Mouse (Mus musculus) hindbrain, embryonic 14.5 days (tissue): Measurements from ENCODE around the gene Tgoln1. TPM values are rescaled to one million over a fixed set of nuclear protein-coding genes. Genes with fewer than 3 reads are reported as not detected.

ENCODE experiments used
- ATAC-seq: fragments of 200-750 bp; cut with Nextera tagmentation; 2 replicates; pipeline ENCODE4 v1.8.0; 2017; ENCODE audit warnings: moderate number of reproducible peaks, mild to moderate bottlenecking, moderate TSS enrichment, moderate library complexity; ENCODE audit not compliant: low FRiP score
- DNase-seq: peaks from one replicate; pipeline ENCODE4 v3.0.0-alpha.2; 2015; ENCODE audit warnings: low spot score
- H3K27ac ChIP-seq: fragments of 300-500 bp; sonication (generic); 2 replicates; pipeline ENCODE4 v1.5.1; 2014; ENCODE audit warnings: mild to moderate bottlenecking, moderate library complexity
- H3K27me3 ChIP-seq: fragments of 300-500 bp; sonication (generic); 2 replicates; pipeline ENCODE4 v1.6.1; 2014; ENCODE audit warnings: mild to moderate bottlenecking, low read length, mixed read lengths; ENCODE audit not compliant: control insufficient read depth, insufficient read depth
- H3K36me3 ChIP-seq: fragments of 300-500 bp; sonication (generic); replicated peaks from 2 replicates; pipeline ENCODE4 v1.6.1; 2014; ENCODE audit not compliant: control insufficient read depth, insufficient read depth
- H3K4me1 ChIP-seq: fragments of 300-500 bp; sonication (generic); replicated peaks from 2 replicates; pipeline ENCODE4 v1.6.1; 2014; ENCODE audit warnings: antibody characterized with exemption, low read length, mixed read lengths; ENCODE audit not compliant: control insufficient read depth, insufficient read depth
- H3K4me2 ChIP-seq: fragments of 300-500 bp; sonication (generic); replicated peaks from 2 replicates; pipeline ENCODE4 v1.6.1; 2014; ENCODE audit warnings: mild to moderate bottlenecking, moderate library complexity
- H3K4me3 ChIP-seq: fragments of 300-500 bp; sonication (generic); replicated peaks from 2 replicates; pipeline ENCODE4 v1.5.1; 2014; ENCODE audit warnings: mild to moderate bottlenecking, low read length
- H3K9ac ChIP-seq: fragments of 300-500 bp; sonication (generic); 2 replicates; pipeline ENCODE4 v1.6.1; 2014
- H3K9me3 ChIP-seq: fragments of 300-500 bp; sonication (generic); 2 replicates; pipeline ENCODE4 v1.6.1; 2016; ENCODE audit warnings: low read length; ENCODE audit not compliant: control insufficient read depth
- WGBS: fragments of 180-500 bp; shearing (Covaris S2); extraction: QIAGEN DNeasy Blood & Tissue Kit; methylation state at CpG from one replicate; pipeline ENCODE4 v1.1.7; 2014; 5-methylcytosine and 5-hydroxymethylcytosine counted together
- polyA plus RNA-seq: library from polyadenylated mRNA; unstranded; fragments of >200 nt; fragmentation: Nextera tagmentation; extraction: Ambion mirVana; gene quantifications from 2 replicates; pipeline ENCODE4 v1.2.1, GENCODE M21; 2014

The Tgoln1 gene
- polyA plus RNA-seq, 1 experiment from 2014 or later = 43.0 TPM

DNA sequence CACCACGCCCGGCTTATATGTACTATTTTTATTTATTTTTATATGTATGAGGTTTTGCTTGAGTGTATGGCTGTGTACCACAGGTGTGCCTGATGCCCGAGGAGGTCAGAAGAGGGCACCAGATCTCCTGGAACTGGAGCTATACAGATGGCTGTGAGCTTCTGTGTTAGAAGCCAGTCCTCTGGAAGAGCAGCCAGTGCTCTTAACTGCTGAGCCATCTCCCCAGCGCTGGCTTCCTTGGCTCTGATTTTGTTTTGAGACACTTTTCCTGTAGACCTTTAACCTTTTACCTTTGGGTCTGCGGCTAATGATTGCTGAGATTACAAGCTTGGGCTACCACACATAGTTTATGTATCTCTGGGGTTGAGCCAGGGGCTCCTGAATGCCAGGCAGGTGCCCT, 49.3 kb downstream of the Tgoln1 start:
- Histone ChIP-seq H3K9me3 (no peaks in the 10 kb centered on the region), H3K4me1 (peaks cover 3% of the 10 kb centered on the region; the same call in 1 of the 2 replicates), H3K9ac (no peak overlapping the region), H3K4me3 (no peak overlapping the region), H3K36me3 (peaks cover 7% of the 10 kb centered on the region), H3K27me3 (no peaks in the 10 kb centered on the region), H3K27ac (no peak overlapping the region), H3K4me2 (no peak overlapping the region)
- ATAC-seq = no peak
- DNase-seq = no peak
- 89% methylated on average over 5 of the region's 5 CpGs for WGBS

DNA sequence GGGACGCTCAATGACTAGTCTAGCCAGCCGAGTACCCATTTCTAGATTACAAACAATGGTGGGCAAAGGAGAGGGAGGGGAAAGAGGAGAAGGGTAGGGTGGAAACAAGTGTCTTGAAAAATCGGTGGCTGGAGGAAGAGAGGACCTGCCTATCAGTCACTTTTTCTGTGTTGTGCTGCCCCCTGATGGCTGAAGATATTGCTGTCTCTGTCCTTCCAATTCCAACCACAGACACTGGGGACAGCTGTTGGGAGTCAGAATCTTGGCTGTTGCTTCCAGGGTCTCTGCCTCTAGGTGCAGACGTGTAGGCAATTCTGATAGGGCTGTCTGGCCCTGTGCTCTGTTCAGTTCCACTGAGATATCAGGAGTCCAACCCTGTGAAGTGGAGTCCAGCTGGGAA, 50.8 kb downstream of the Tgoln1 start:
- Histone ChIP-seq H3K27me3 (no peaks in the 10 kb centered on the region), H3K27ac (no peak overlapping the region), H3K9me3 (no peaks in the 10 kb centered on the region), H3K4me3 (no peak overlapping the region), H3K4me1 (peaks cover 3% of the 10 kb centered on the region; the same call in 1 of the 2 replicates), H3K4me2 (0 out of 2 replicates have a peak overlapping the region, but pooled peaks have one; percentile 4), H3K9ac (peak overlapping the region; percentile 36), H3K36me3 (peaks cover 6% of the 10 kb centered on the region; the same call in 1 of the 2 replicates)
- ATAC-seq (peak; percentile 87), DNase-seq (peak; percentile 92)
- 3% methylated on average over 4 of the region's 4 CpGs for WGBS

DNA sequence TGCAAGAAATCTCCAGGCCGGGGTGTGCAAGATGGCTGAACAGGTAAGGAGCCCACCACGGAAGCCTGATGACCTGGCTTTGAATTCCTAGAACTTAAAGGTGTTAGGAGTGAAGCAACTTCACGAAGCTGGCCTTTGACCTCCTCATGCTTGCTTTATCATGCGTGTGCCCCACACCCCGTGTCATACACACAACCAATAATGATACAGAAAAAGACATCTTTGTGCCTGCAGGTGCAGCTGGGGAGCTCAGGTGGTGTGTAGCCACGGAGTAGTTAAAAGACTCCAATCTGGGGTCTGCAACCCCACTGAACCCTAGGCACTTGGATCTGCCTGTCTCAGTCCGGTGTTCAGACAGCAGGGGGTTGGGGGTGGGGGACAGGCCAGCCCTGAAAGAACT, 51.3 kb downstream of the Tgoln1 start:
- no peak overlapping the region for H3K4me3 ChIP-seq
- peaks cover 6% of the 10 kb centered on the region; the same call in 1 of the 2 replicates for H3K36me3 ChIP-seq
- WGBS = 74% methylated on average over 7 of the region's 7 CpGs
- ATAC-seq (0 out of 2 replicates have a peak, but pooled peaks have one; percentile 3), DNase-seq (no peak)
- no peaks in the 10 kb centered on the region for H3K9me3 ChIP-seq
- H3K9ac ChIP-seq = peak overlapping the region; percentile 36
- peaks cover 3% of the 10 kb centered on the region; the same call in 1 of the 2 replicates for H3K4me1 ChIP-seq
- H3K4me2 ChIP-seq = 0 out of 2 replicates have a peak overlapping the region, but pooled peaks have one; percentile 4
- H3K27me3 ChIP-seq = no peaks in the 10 kb centered on the region
- H3K27ac ChIP-seq = 0 out of 2 replicates have a peak overlapping the region, but pooled peaks have one; percentile 26

DNA sequence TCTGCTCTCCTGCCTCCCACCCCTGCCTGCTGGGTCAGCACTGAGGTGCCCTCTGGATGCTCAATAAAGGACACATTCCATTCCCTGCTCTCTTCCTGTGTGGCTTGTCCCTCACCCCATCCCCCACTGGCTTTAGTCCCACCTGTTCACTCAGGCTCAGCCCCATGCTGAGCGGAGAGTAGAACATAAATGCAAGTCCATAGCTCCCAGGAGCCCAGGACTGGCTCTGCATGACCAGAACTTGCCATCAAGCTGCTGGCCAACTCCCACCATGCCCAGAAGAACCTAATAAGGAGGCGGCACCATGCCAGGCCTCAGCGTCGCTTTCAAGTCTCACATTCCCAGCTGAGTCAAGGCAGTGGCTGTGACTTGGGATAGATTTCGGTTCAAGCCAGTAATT, 53.9 kb downstream of the Tgoln1 start:
- Histone ChIP-seq H3K36me3 (peaks cover 1% of the 10 kb centered on the region; the same call in 1 of the 2 replicates), H3K9me3 (no peaks in the 10 kb centered on the region), H3K27ac (no peak overlapping the region), H3K9ac (no peak overlapping the region), H3K4me2 (no peak overlapping the region), H3K4me3 (no peak overlapping the region), H3K4me1 (peaks cover 3% of the 10 kb centered on the region; the same call in 1 of the 2 replicates), H3K27me3 (no peaks in the 10 kb centered on the region)
- ATAC-seq (no peak), DNase-seq (no peak)
- WGBS = 74% methylated on average over 5 of the region's 5 CpGs

DNA sequence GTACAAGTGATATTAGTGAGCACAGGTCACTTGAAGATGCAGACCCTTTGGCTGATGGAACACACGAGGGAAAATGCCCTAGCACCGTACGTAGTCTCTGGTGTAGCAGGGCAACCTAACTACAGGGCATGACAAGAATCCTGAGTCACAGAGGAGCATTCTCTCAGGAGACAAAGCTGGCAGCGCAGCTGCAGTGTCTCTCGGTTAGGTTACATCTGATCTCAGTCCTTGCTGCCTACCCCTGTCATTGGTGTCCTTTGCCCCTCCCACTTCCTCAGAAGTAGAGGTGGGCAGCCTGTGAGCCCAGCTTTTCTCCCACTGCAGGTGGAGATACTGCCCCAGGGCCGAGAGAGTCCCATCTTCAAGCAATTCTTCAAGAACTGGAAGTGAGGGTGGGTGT, 54.3 kb downstream of the Tgoln1 start:
- WGBS = 41% methylated on average over 6 of the region's 6 CpGs

DNA sequence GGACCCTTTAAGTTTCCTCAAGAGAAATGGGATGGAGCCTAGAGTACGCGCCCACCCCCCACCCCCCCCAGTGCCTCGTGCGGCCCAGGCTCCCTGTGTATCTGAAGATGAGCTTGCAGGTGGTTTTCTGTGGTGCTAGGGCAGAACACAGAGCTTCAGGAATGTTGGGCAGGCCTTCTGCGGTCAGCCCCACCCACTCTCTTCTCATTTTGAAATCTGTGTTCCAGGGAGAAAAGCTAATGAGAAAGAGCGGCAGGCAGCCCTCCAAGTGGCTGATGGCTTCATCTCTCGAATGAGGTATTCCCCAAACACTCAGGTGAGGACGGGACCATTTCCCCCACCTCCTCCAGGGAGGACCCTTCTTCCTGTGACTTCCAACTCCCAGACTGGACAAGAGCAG, 56.0 kb downstream of the Tgoln1 start:
- no peaks in the 10 kb centered on the region for H3K27me3 ChIP-seq
- no peak for ATAC-seq
- no peak for DNase-seq
- no peaks in the 10 kb centered on the region for H3K9me3 ChIP-seq
- peaks cover 2% of the 10 kb centered on the region; the same call in 1 of the 2 replicates for H3K4me1 ChIP-seq
- H3K27ac ChIP-seq = no peak overlapping the region
- no peaks in the 10 kb centered on the region for H3K36me3 ChIP-seq
- H3K9ac ChIP-seq = no peak overlapping the region
- WGBS = 76% methylated on average over 8 of the region's 8 CpGs
- H3K4me3 ChIP-seq = no peak overlapping the region
- no peak overlapping the region for H3K4me2 ChIP-seq

More for the DNA sequence above, 54.3 kb downstream of the Tgoln1 start:
- no peak overlapping the region for H3K27ac ChIP-seq
- H3K9ac ChIP-seq = no peak overlapping the region
- DNase-seq (no peak), ATAC-seq (no peak)
- no peak overlapping the region for H3K4me3 ChIP-seq
- no peak overlapping the region for H3K4me2 ChIP-seq
- H3K36me3 ChIP-seq = no peaks in the 10 kb centered on the region
- H3K27me3 ChIP-seq = no peaks in the 10 kb centered on the region
- H3K9me3 ChIP-seq = no peaks in the 10 kb centered on the region
- H3K4me1 ChIP-seq = peaks cover 3% of the 10 kb centered on the region; the same call in 1 of the 2 replicates

Other genes with a start within 250 kb of the Tgoln1 start
- gene Vamp5, start 236.5 kb downstream of the Tgoln1 start, polyA plus RNA-seq = 21.8 and 23.6 TPM in 2 replicates
- gene Vamp8, start 226.3 kb downstream of the Tgoln1 start, polyA plus RNA-seq = 21.9 and 28.8 TPM in 2 replicates
- gene Ggcx, start 202.7 kb downstream of the Tgoln1 start, polyA plus RNA-seq = 7.4 and 10.9 TPM in 2 replicates
- gene Mat2a, start 177.4 kb downstream of the Tgoln1 start, polyA plus RNA-seq = 336 and 338 TPM in 2 replicates
- 0.24 and 0.82 TPM in 2 replicates for gene Sh2d6, start 95.3 kb downstream of the Tgoln1 start, polyA plus RNA-seq
- gene Capg, start 72.6 kb downstream of the Tgoln1 start, polyA plus RNA-seq = 8.1 and 10.3 TPM in 2 replicates
- 16.8 and 20.0 TPM in 2 replicates for gene Elmod3, start 18.6 kb downstream of the Tgoln1 start, polyA plus RNA-seq
- gene Retsat, start 18.5 kb downstream of the Tgoln1 start, polyA plus RNA-seq = 6.2 and 6.6 TPM in 2 replicates
- 7.2 and 7.3 TPM in 2 replicates for gene Tcf7l1, start 172.3 kb upstream of the Tgoln1 start, polyA plus RNA-seq